Mouse (Mus musculus) urinary bladder, postnatal 36 days (tissue): ENCODE measurements at regions not wholly inside any gene's neighbourhood (a gene's known extent, or its start where the extent isn't known, plus 50 kb on each side); places are given as distances from the start of the nearest gene placed in this dataset.

Source experiments
- DNase-seq, 2 experiments: peaks; one replicate each; pipeline ENCODE4 v3.0.0; 2022; ENCODE audit warnings: low spot score in 2 of 2, mixed read lengths in 1 of 2

DNA sequence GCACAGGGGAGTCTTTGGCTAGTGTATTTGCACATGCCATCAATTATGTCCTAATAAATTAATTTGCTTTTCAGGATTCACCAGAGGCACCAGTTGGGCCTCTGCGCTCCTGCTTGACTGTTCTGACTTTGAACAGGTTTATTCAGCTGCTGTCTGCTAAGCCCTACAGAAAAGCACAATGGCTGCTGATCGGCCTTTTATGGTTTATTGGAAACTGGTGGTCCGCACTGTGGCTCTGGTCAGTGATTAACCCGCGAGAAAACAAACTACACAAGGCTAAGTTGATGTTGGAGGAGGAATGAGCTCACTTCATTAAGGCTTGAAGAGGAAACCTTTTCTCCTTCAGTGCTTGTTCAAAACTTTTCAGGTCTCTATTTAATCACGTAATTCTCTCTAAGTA, 208.4 kb upstream of the Gpr101 start:
- DNase-seq, result no peak

DNA sequence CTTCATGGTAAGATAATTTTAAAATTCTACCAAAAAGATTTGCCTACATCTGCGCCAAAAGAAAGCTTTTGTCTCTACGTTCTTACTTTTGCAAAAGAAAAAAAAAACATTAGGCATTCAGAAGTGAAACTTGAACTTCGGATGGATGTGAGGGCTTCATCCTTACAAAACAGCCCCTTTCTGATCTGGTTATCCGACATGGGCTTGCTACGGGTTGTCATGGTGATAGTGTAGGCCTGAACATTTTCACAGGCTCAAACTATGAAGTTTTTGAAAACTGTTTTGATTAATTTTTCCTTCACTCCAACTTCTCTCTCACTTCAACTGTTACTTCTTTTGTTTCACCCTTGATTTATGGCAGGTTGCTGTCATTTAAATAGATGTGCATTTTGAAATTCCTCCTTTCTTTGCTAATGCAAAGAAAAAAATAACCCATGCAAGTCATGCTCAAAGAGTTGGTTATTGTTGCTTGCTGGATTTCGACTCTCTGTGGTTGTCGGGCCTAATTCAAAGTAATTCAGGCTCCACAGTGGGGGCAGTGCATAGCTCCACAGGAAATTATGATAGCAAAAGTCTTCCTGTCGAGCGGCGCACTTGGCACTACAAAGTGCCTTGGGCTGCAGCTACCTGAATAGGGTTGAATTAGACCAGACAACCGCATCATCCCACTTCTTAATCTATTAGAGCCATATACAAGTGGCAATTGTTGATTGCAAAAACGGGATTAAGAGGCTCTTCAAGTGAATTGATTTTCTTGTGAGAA, 205.7 kb upstream of the Gpr101 start:
- no peak for DNase-seq

DNA sequence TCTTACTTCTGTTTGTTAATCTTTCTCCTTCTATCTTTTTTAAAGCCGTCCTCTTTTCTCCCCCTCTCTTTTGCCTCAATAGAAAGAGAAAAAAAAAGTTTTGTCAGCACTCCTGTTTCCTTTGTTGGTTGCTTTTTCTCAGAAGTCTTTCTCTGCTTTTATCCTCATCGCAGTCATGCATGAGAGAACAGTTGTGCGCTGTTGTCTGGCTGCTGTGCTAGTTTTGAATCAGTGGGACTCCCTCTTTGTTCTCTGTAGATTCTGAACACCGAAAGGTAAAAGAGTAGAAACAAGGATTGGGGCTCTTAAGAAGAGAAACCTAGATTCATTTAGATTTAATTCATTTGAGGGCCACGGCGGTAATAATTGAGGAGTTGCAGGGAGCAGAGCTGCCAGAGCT, 204.9 kb upstream of the Gpr101 start:
- no peak for DNase-seq

DNA sequence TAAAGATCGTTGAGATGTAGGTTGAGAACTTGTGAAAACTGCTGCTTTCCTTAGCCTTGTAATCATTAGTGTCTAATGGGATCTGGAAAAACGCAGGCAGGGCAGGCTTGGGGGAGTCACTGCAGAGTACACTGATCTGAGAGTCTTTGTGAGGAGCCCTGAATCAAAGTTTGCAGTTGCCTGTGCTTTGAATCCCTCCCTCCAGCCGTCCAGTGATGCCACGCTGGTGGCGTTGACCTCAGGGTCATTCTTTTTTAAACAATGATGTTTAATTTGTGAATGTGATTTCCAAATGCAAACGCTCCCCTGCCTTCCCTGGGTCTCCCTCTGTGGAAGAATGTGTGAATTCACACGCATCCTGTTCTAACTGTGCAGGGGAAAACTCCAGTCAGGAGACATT, 204.4 kb upstream of the Gpr101 start:
- no peak for DNase-seq

DNA sequence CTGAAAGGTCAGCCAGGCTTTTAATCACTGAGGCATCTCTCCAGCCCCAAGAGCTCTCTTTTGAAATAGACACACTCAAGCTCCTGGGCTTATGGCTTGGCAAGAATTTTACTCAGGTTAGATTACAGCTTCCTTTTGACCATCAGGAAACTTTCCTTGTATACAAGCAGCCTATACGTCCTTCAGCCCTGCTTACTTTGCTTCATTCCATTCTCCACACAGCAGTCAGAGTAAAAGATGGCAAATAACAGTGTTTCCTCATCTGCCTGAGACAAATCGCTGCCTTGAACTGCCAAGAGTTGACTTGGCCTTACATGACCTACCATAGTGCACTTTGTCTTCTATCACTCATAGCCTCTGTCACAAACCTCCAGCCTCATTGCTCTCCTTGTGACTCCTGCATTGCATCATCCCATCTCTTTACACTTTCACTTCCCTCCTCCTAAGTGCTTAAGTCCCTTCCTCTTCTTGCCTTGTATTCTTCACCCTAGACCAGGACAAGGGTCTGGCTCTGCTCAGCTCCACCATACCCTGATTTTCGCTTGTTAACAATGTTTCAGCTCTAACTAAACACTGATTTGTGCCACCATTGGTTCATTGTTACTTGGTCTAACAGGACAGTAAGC, 203.2 kb upstream of the Gpr101 start:
- DNase-seq, result no peak

DNA sequence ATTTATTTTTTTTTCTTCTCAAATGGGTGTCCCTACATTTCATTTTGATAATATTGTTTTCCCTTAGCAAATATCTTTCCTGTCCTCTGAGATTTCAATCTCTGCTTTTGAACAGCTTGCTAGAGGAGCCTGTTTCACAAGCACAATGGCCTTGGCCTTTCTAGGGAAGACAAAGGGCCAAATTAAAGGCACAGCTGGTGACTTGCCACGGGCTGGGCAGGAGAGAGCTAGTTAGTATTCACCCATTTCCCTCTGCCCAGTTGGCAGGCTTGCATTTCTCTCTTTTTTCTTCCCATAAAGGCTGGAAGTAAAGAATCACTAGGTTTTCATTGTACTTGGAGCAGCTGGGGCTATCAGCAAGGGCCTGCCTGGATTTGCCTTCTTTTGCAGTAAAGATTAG, 188.9 kb upstream of the Gpr101 start:
- DNase-seq, result peak in 1 of 2 experiments; percentile 0

DNA sequence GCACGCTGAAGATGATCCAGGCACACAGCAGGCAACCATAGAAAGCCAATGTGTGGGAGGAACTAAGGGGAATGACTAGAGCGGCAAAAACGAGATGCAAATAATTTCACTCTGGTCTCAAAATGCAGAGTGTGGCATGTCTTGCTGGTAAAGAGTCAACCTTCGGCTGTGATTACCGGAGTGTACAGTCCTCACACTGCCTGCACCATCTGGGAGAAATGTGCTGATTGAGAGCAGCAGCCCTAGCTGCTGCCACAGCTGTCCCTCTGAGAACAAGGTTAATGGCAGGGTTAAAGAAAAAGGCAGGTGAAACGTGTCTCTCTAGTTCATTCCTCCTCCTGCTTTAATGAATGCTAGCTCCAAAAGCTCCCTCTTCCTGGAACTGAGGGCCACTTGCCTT, 173.2 kb upstream of the Gpr101 start:
- no peak for DNase-seq

DNA sequence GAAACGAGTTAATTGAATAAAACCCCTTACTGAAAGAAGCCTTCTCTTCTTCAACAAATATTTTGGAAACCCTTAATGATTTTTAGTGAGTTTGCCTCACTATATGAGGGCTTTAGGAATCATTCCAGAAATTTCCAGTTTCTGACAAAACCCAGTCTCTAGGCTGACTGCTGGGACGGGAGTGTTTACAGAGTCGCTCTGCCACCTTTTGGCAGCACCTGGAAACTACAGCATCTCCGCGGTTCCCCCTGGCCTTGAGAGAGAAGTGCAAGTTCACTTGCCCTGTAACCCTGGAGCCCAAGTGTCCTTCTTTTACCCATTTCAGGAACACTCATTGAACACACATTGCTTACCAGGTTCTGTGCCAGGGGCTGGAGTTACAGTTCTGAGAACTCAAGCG, 171.4 kb upstream of the Gpr101 start:
- DNase-seq, result no peak

DNA sequence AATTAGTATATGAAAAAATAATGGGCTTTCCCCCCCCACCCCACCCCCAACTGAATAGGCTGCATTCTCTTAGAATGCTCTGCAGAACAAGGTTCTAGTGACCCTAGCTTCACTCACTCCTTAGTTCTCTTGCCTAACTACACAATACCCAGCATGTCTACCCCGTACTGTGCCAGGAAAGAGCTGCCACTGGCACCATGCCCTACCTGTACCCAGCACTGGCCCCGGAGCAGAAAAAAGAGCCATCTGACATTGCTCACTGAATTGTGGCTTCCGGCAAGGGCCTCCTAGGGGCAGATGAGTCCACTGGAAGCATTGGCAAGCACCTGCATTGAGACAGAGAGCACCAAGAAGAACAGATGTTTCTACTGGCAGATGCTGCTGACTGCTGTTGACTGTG, 156.0 kb upstream of the Gpr101 start:
- no peak for DNase-seq

DNA sequence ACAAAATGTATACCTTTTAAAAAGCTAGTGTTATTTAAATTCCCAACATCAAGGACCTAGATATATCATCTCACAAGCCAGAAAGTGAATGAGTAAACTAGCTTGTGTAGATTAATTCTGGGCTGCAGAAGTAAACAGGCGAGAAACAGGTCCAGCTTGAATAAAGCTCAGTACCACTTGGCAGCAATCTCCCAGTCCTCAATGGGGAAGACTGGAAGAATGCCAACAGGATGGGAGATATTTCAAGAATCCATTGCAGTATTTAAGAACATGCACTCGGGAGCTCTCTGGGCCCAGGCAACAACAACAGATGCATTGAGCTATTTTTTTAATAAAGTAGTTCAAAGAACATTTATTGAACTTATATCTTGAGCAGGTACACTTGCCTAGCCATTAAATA, 152.5 kb upstream of the Gpr101 start:
- no peak for DNase-seq

DNA sequence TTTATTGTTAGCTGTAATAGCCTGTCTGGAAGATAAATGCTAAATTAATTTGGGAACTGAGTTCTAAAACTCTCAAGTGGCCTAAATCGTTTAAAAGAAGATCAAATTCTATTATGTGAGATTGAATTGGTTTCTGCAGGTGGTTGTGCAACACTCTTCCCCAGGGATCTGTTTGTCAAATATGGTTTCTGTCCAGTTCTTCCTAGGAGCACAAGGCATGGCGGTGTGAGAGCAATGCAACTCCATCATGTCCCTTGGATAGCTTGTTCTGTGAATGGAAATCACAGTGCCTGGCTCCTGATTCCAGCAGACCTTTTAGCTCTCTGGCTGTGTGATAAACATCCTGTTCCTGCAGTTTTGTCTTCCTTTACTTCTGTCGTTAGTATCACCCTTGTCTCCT, 151.9 kb upstream of the Gpr101 start:
- DNase-seq, result no peak
